Mouse (Mus musculus) neural tube, embryonic 15.5 days (tissue): Measurements from ENCODE around the gene Bub1b. TPM values are rescaled to one million over a fixed set of nuclear protein-coding genes. Genes with fewer than 3 reads are reported as not detected.

Experiments
- ATAC-seq: fragments of 200-750 bp; cut with Nextera tagmentation; 2 replicates; pipeline ENCODE4 v1.8.0; 2017; ENCODE audit warnings: mild to moderate bottlenecking, moderate TSS enrichment, moderate library complexity; ENCODE audit not compliant: low FRiP score
- H3K27ac ChIP-seq: fragments of 300-500 bp; sonication (generic); replicated peaks from 2 replicates; pipeline ENCODE4 v1.5.1; 2015; ENCODE audit warnings: mild to moderate bottlenecking, inconsistent platforms
- H3K27me3 ChIP-seq: fragments of 300-500 bp; sonication (generic); replicated peaks from 2 replicates; pipeline ENCODE4 v1.6.1; 2015; ENCODE audit warnings: inconsistent platforms
- H3K36me3 ChIP-seq: fragments of 300-500 bp; sonication (generic); 2 replicates; pipeline ENCODE4 v1.6.1; 2015; ENCODE audit warnings: inconsistent platforms
- H3K4me1 ChIP-seq: fragments of 300-500 bp; sonication (generic); 2 replicates; pipeline ENCODE4 v1.6.1; 2015; ENCODE audit warnings: inconsistent platforms
- H3K4me2 ChIP-seq: fragments of 300-500 bp; sonication (generic); 2 replicates; pipeline ENCODE4 v1.6.1; 2015; ENCODE audit warnings: inconsistent platforms, mild to moderate bottlenecking, moderate library complexity
- H3K4me3 ChIP-seq: fragments of 300-500 bp; sonication (generic); replicated peaks from 2 replicates; pipeline ENCODE4 v1.5.1; 2015; ENCODE audit warnings: mild to moderate bottlenecking, inconsistent platforms
- H3K9ac ChIP-seq: fragments of 300-500 bp; sonication (generic); replicated peaks from 2 replicates; pipeline ENCODE4 v1.6.1; 2015; ENCODE audit warnings: mild to moderate bottlenecking, inconsistent platforms
- H3K9me3 ChIP-seq: fragments of 300-500 bp; sonication (generic); replicated peaks from 2 replicates; pipeline ENCODE4 v1.6.1; 2016; ENCODE audit warnings: inconsistent platforms
- WGBS: fragments of 180-500 bp; shearing (Covaris S2); methylation state at CpG from one replicate; pipeline ENCODE4 v1.1.7; 2015; ENCODE audit warnings: mixed read lengths; 5-methylcytosine and 5-hydroxymethylcytosine counted together
- polyA plus RNA-seq: library from polyadenylated mRNA; unstranded; fragments of >200 nt; fragmentation: Nextera tagmentation; extraction: Ambion mirVana; gene quantifications from 2 replicates; pipeline ENCODE4 v1.2.1, GENCODE M21; 2015

The Bub1b gene
- polyA plus RNA-seq, 1 experiment from 2014 or later = 7.0 TPM

GRCm38 (mm10) chr2:118658457-118658856, 60.4 kb downstream of the Bub1b start:
- 29% methylated on average over 4 of the region's 4 CpGs for WGBS
- Histone ChIP-seq H3K4me1 (peaks cover 31% of the 10 kb centered on the region), H3K4me3 (no peak overlapping the region), H3K9ac (no peak overlapping the region), H3K36me3 (no peaks in the 10 kb centered on the region), H3K4me2 (no peak overlapping the region), H3K9me3 (no peaks in the 10 kb centered on the region), H3K27me3 (no peaks in the 10 kb centered on the region), H3K27ac (no peak overlapping the region)
- no peak for ATAC-seq

- no peaks in the 10 kb centered on the region for H3K27me3 ChIP-seq
- H3K9me3 ChIP-seq = no peaks in the 10 kb centered on the region
- H3K4me2 ChIP-seq = no peak overlapping the region
- H3K9ac ChIP-seq = no peak overlapping the region
- no peak for ATAC-seq
- peaks cover 37% of the 10 kb centered on the region for H3K4me1 ChIP-seq
- 79% methylated on average over 1 of the region's 1 CpGs for WGBS
- no peak overlapping the region for H3K4me3 ChIP-seq
- H3K27ac ChIP-seq = no peak overlapping the region
- no peaks in the 10 kb centered on the region for H3K36me3 ChIP-seq
Observed at GRCm38 (mm10) chr2:118659077-118659476, 61.1 kb downstream of the Bub1b start.

- ATAC-seq = no peak
- Histone ChIP-seq H3K4me1 (peaks cover 42% of the 10 kb centered on the region), H3K27ac (peak overlapping the region; percentile 81), H3K27me3 (no peaks in the 10 kb centered on the region), H3K9me3 (no peaks in the 10 kb centered on the region), H3K4me2 (peak overlapping the region; percentile 64), H3K4me3 (peak overlapping the region; percentile 43), H3K36me3 (no peaks in the 10 kb centered on the region), H3K9ac (no peak overlapping the region)
- 87% methylated on average over 12 of the region's 12 CpGs for whole genome bisulfite sequencing
Observed at GRCm38 (mm10) chr2:118659493-118659892, 61.5 kb downstream of the Bub1b start.

GRCm38 (mm10) chr2:118659998-118660452, 62.0 kb downstream of the Bub1b start:
- Histone ChIP-seq H3K27me3 (no peaks in the 10 kb centered on the region), H3K9me3 (no peaks in the 10 kb centered on the region), H3K4me2 (peak overlapping the region; percentile 64), H3K9ac (peak overlapping the region; percentile 48; the same call in 1 of the 2 replicates), H3K4me1 (peaks cover 47% of the 10 kb centered on the region), H3K36me3 (no peaks in the 10 kb centered on the region), H3K4me3 (peak overlapping the region; percentile 43), H3K27ac (peak overlapping the region; percentile 81)
- WGBS = 1% methylated on average over 4 of the region's 4 CpGs
- peak; percentile 75 for ATAC-seq

GRCm38 (mm10) chr2:118661891-118662290, 63.9 kb downstream of the Bub1b start:
- WGBS = 87% methylated on average over 9 of the region's 9 CpGs
- Histone ChIP-seq H3K27me3 (no peaks in the 10 kb centered on the region), H3K9me3 (no peaks in the 10 kb centered on the region), H3K36me3 (no peaks in the 10 kb centered on the region), H3K27ac (no peak overlapping the region), H3K4me1 (peaks cover 60% of the 10 kb centered on the region), H3K4me2 (no peak overlapping the region), H3K4me3 (no peak overlapping the region), H3K9ac (no peak overlapping the region)
- no peak for ATAC-seq

GRCm38 (mm10) chr2:118662902-118663803, 65.1 kb downstream of the Bub1b start, which contains the start of gene Pak6:
TSS of gene Pak6 (plus strand) at chr2:118663303.
- no peaks in the 10 kb centered on the region for H3K36me3 ChIP-seq
- peak within 1 kb of the TSS; percentile 82 for H3K4me2 ChIP-seq
- peak within 1 kb of the TSS; percentile 64 for H3K9ac ChIP-seq
- peaks cover 60% of the 10 kb centered on the region for H3K4me1 ChIP-seq
- H3K27ac ChIP-seq = peak within 1 kb of the TSS; percentile 81
- peak; percentile 62 for ATAC-seq
- H3K9me3 ChIP-seq = no peaks in the 10 kb centered on the region
- H3K4me3 ChIP-seq = peak within 1 kb of the TSS; percentile 56
- no peaks in the 10 kb centered on the region for H3K27me3 ChIP-seq
- 2% methylated on average over 37 of the region's 37 CpGs for WGBS

GRCm38 (mm10) chr2:118663804-118664766, 66.1 kb downstream of the Bub1b start:
- 49% methylated on average over 19 of the region's 19 CpGs for WGBS
- peaks cover 59% of the 10 kb centered on the region for H3K4me1 ChIP-seq

GRCm38 (mm10) chr2:118664975-118665516, 67.0 kb downstream of the Bub1b start:
- Histone ChIP-seq H3K36me3 (no peaks in the 10 kb centered on the region), H3K27me3 (no peaks in the 10 kb centered on the region), H3K4me1 (peaks cover 60% of the 10 kb centered on the region), H3K4me3 (peak overlapping the region; percentile 56; the same call in 1 of the 2 replicates), H3K9ac (no peak overlapping the region), H3K27ac (no peak overlapping the region), H3K9me3 (no peaks in the 10 kb centered on the region), H3K4me2 (peak overlapping the region; percentile 82)
- no peak for ATAC-seq
- WGBS = 65% methylated on average over 3 of the region's 3 CpGs

More at GRCm38 (mm10) chr2:118663804-118664766, 66.1 kb downstream of the Bub1b start:
- H3K9me3 ChIP-seq = no peaks in the 10 kb centered on the region
- H3K27ac ChIP-seq = peak overlapping the region; percentile 81
- H3K36me3 ChIP-seq = no peaks in the 10 kb centered on the region
- peak; percentile 54 for ATAC-seq
- H3K4me2 ChIP-seq = peak overlapping the region; percentile 82
- H3K9ac ChIP-seq = peak overlapping the region; percentile 64
- H3K27me3 ChIP-seq = no peaks in the 10 kb centered on the region
- peak overlapping the region; percentile 56 for H3K4me3 ChIP-seq

GRCm38 (mm10) chr2:118665616-118666015, 67.6 kb downstream of the Bub1b start:
- no peak overlapping the region for H3K4me3 ChIP-seq
- 93% methylated on average over 4 of the region's 4 CpGs for WGBS
- no peak for ATAC-seq

GRCm38 (mm10) chr2:118667181-118667580, 69.2 kb downstream of the Bub1b start:
- Histone ChIP-seq H3K9me3 (no peaks in the 10 kb centered on the region), H3K9ac (no peak overlapping the region), H3K36me3 (no peaks in the 10 kb centered on the region), H3K4me1 (peaks cover 55% of the 10 kb centered on the region), H3K27ac (no peak overlapping the region), H3K27me3 (peaks cover 1% of the 10 kb centered on the region), H3K4me3 (no peak overlapping the region), H3K4me2 (no peak overlapping the region)
- WGBS = 74% methylated on average over 5 of the region's 5 CpGs
- ATAC-seq = no peak

More at GRCm38 (mm10) chr2:118665616-118666015, 67.6 kb downstream of the Bub1b start:
- H3K4me1 ChIP-seq = peaks cover 55% of the 10 kb centered on the region
- H3K27ac ChIP-seq = no peak overlapping the region
- peak overlapping the region; percentile 26; the same call in 1 of the 2 replicates for H3K9ac ChIP-seq
- peak overlapping the region; percentile 82 for H3K4me2 ChIP-seq
- no peaks in the 10 kb centered on the region for H3K27me3 ChIP-seq
- no peaks in the 10 kb centered on the region for H3K36me3 ChIP-seq
- H3K9me3 ChIP-seq = no peaks in the 10 kb centered on the region

GRCm38 (mm10) chr2:118669245-118669644, 71.2 kb downstream of the Bub1b start:
- H3K4me2 ChIP-seq = no peak overlapping the region
- H3K4me3 ChIP-seq = no peak overlapping the region
- H3K9me3 ChIP-seq = no peaks in the 10 kb centered on the region
- peaks cover 37% of the 10 kb centered on the region for H3K4me1 ChIP-seq
- H3K9ac ChIP-seq = no peak overlapping the region
- H3K27me3 ChIP-seq = peaks cover 21% of the 10 kb centered on the region
- H3K27ac ChIP-seq = no peak overlapping the region
- 78% methylated on average over 6 of the region's 6 CpGs for WGBS
- ATAC-seq = no peak
- H3K36me3 ChIP-seq = no peaks in the 10 kb centered on the region
